In genomic region chr17:49033276-49033675, GRCm38 (mm10) we compare ENCODE assay signal across 15 mouse cellular contexts.
A peak's percentile ranks its signal among the peaks of the same experiment; 100 is the strongest.
DNase-seq lines count a peak whose midpoint lies in the region; ATAC-seq and TF ChIP-seq lines count a peak whose summit lies in the region.
"Had no signal": no experiment of that assay in that cellular context is flagged by ENCODE, and none has a peak within 500 bp of the region (broad histone marks: within the 10 kb centered on the region; RNA-seq: fewer than 3 reads in every experiment).

No protein-coding gene starts in this region.

- H3K36me3 ChIP-seq in neural tube, embryonic 13.5 days, result no peaks in the 10 kb centered on the region
- H3K36me3 ChIP-seq in liver, postnatal 0 days (replicated peaks; ENCODE audit: insufficient read depth, low read length), result no peaks in the 10 kb centered on the region
- H3K36me3 ChIP-seq: intestine, embryonic 15.5 days; liver, embryonic 13.5 days had no signal

- peak; percentile 14 for DNase-seq in gastrocnemius, postnatal 14 days
- no peak for DNase-seq in gastrocnemius, adult 2 months
- DNase-seq in neural tube, embryonic 10.5 days (ENCODE audit: extremely low spot score, low spot score), result no peak
- peak; percentile 37 for DNase-seq in kidney, adult 9 months
- peak; percentile 12 for DNase-seq in skeletal muscle tissue, adult 2 months (ENCODE audit: low read depth, low spot score)
- DNase-seq in natural killer cell, adult 2 months (ENCODE audit: low spot score in 2 of 2), result no peak
- no peak for DNase-seq in liver, postnatal 0 days
- DNase-seq: adrenal gland, postnatal 25 days; cerebellum, adult 11 months; embryo, embryonic 11 days; liver, embryonic 13.5 days; thymus, adult 2 months had no signal

- H3K4me1 ChIP-seq in neural tube, embryonic 13.5 days (replicated peaks), result peaks cover 22% of the 10 kb centered on the region
- H3K4me1 ChIP-seq in liver, postnatal 0 days (ENCODE audit: insufficient read depth), result peaks cover 3% of the 10 kb centered on the region

- no peak overlapping the region for H3K4me3 ChIP-seq in gastrocnemius, adult 2 months
- no peak overlapping the region for H3K4me3 ChIP-seq in neural tube, embryonic 13.5 days
- no peak overlapping the region for H3K4me3 ChIP-seq in liver, postnatal 0 days (ENCODE audit: low read depth, low read length)
- H3K4me3 ChIP-seq: intestine, embryonic 15.5 days; left cerebral cortex, adult 2 months; liver, embryonic 13.5 days had no signal

- no peak for TF ChIP-seq EP300 in liver, postnatal 0 days (IDR thresholded peaks at IDR 0.05; ENCODE audit: low read depth)

- ATAC-seq in neural tube, embryonic 13.5 days (ENCODE audit: low read depth), result 0 out of 2 replicates have a peak, but pooled peaks have one; percentile 19
- no peak for ATAC-seq in liver, postnatal 0 days
- ATAC-seq: intestine, embryonic 15.5 days had no signal

- H3K27me3 ChIP-seq in neural tube, embryonic 13.5 days, result peaks cover 5% of the 10 kb centered on the region; the same call in 1 of the 2 replicates
- H3K27me3 ChIP-seq in liver, postnatal 0 days (ENCODE audit: insufficient read depth, low read length), result no peaks in the 10 kb centered on the region
- H3K27me3 ChIP-seq: intestine, embryonic 15.5 days; liver, embryonic 13.5 days had no signal

- H3K9me3 ChIP-seq in neural tube, embryonic 13.5 days, result no peaks in the 10 kb centered on the region
- H3K9me3 ChIP-seq in liver, postnatal 0 days (ENCODE audit: low read length), result no peaks in the 10 kb centered on the region
- H3K9me3 ChIP-seq: intestine, embryonic 15.5 days; liver, embryonic 13.5 days had no signal

- no peak for TF ChIP-seq CTCF in gastrocnemius, adult 2 months (IDR thresholded peaks at IDR 0.05)
- TF ChIP-seq CTCF in liver, postnatal 0 days (IDR thresholded peaks at IDR 0.05; ENCODE audit: low read depth), result no peak

- no peak overlapping the region for H3K4me2 ChIP-seq in neural tube, embryonic 13.5 days
- no peak overlapping the region for H3K4me2 ChIP-seq in liver, postnatal 0 days (ENCODE audit: low read depth, low read length)
- H3K4me2 ChIP-seq: intestine, embryonic 15.5 days; liver, embryonic 13.5 days had no signal

- H3K9ac ChIP-seq in neural tube, embryonic 13.5 days, result no peak overlapping the region
- H3K9ac ChIP-seq in liver, postnatal 0 days (replicated peaks), result no peak overlapping the region
- H3K9ac ChIP-seq: intestine, embryonic 15.5 days; liver, embryonic 13.5 days had no signal

- H3K27ac ChIP-seq in gastrocnemius, adult 2 months, result no peak overlapping the region
- H3K27ac ChIP-seq in neural tube, embryonic 13.5 days (replicated peaks), result peak overlapping the region; percentile 69
- no peak overlapping the region for H3K27ac ChIP-seq in liver, postnatal 0 days (ENCODE audit: low read depth)
- H3K27ac ChIP-seq: intestine, embryonic 15.5 days; left cerebral cortex, adult 2 months; liver, embryonic 13.5 days had no signal

- intact Hi-C loops in gastrocnemius, postnatal 14 days (cut with DNase I; ENCODE audit: low total_unique reads), result no loop called here
- intact Hi-C loops in gastrocnemius, adult 2 months (cut with DNase I), result no loop called here

Comparison
In these comparisons a context has a peak if more than half of its experiments do, and no peak if none do; other contexts are left out.
1. DNase-seq: peak in gastrocnemius, postnatal 14 days (single experiment), kidney, adult 9 months (single experiment) and skeletal muscle tissue, adult 2 months (single experiment); none in gastrocnemius, adult 2 months (single experiment), neural tube, embryonic 10.5 days (single experiment), natural killer cell, adult 2 months (0 of 2) and liver, postnatal 0 days (single experiment).